Mouse (Mus musculus): ENCODE data around the gene Entpd8. TPM values are rescaled to one million over a fixed set of nuclear protein-coding genes. Genes with fewer than 3 reads are reported as not detected.

The Entpd8 gene
- polyA plus RNA-seq, 1 experiment from 2014 or later = not detected

GRCm38 (mm10) chr2:25055409-25056155 lies 24.5 kb upstream of the Entpd8 start:
- 90% methylated on average over 21 of the region's 21 CpGs for WGBS
- Histone ChIP-seq H3K4me3 (ENCODE audit: low read depth, low read length) (peak overlapping the region; percentile 79; the same call in 1 of the 2 replicates), H3K4me2 (ENCODE audit: low read depth, low read length, severe bottlenecking) (peak overlapping the region; percentile 85), H3K27me3 (ENCODE audit: control insufficient read depth, insufficient read depth, low read length) (no peaks in the 10 kb centered on the region), H3K36me3 (ENCODE audit: control insufficient read depth, insufficient read depth, low read length) (no peaks in the 10 kb centered on the region), H3K9ac (ENCODE audit: low read length) (peak overlapping the region; percentile 80), H3K27ac (ENCODE audit: low read depth, low read length) (no peak overlapping the region), H3K4me1 (replicated peaks; ENCODE audit: control insufficient read depth, insufficient read depth, low read length) (peaks cover 7% of the 10 kb centered on the region), H3K9me3 (ENCODE audit: control insufficient read depth, low read length) (no peaks in the 10 kb centered on the region)
- no peak for DNase-seq (ENCODE audit: low spot score)
- no peak for ATAC-seq (replicated peaks; ENCODE audit: low FRiP score)

- H3K27me3 ChIP-seq (ENCODE audit: control insufficient read depth, insufficient read depth, low read length) = no peaks in the 10 kb centered on the region
- 94% methylated on average over 7 of the region's 7 CpGs for WGBS
- H3K27ac ChIP-seq (ENCODE audit: low read depth, low read length) = no peak overlapping the region
- DNase-seq (ENCODE audit: low spot score) (no peak), ATAC-seq (replicated peaks; ENCODE audit: low FRiP score) (no peak)
- H3K4me2 ChIP-seq (ENCODE audit: low read depth, low read length, severe bottlenecking) = no peak overlapping the region
- H3K9ac ChIP-seq (ENCODE audit: low read length) = no peak overlapping the region
- peaks cover 7% of the 10 kb centered on the region for H3K4me1 ChIP-seq (replicated peaks; ENCODE audit: control insufficient read depth, insufficient read depth, low read length)
- no peaks in the 10 kb centered on the region for H3K9me3 ChIP-seq (ENCODE audit: control insufficient read depth, low read length)
- no peaks in the 10 kb centered on the region for H3K36me3 ChIP-seq (ENCODE audit: control insufficient read depth, insufficient read depth, low read length)
- H3K4me3 ChIP-seq (ENCODE audit: low read depth, low read length) = no peak overlapping the region
These were observed 21.2 kb upstream of the Entpd8 start for GRCm38 (mm10) chr2:25058926-25059325.

- H3K27ac ChIP-seq (ENCODE audit: low read depth, low read length) = no peak overlapping the region
- no peaks in the 10 kb centered on the region for H3K36me3 ChIP-seq (ENCODE audit: control insufficient read depth, insufficient read depth, low read length)
- no peaks in the 10 kb centered on the region for H3K4me1 ChIP-seq (replicated peaks; ENCODE audit: control insufficient read depth, insufficient read depth, low read length)
- H3K4me2 ChIP-seq (ENCODE audit: low read depth, low read length, severe bottlenecking) = no peak overlapping the region
- H3K27me3 ChIP-seq (ENCODE audit: control insufficient read depth, insufficient read depth, low read length) = no peaks in the 10 kb centered on the region
- H3K9me3 ChIP-seq (ENCODE audit: control insufficient read depth, low read length) = no peaks in the 10 kb centered on the region
- no peak overlapping the region for H3K4me3 ChIP-seq (ENCODE audit: low read depth, low read length)
- WGBS = 95% methylated on average over 5 of the region's 5 CpGs
- no peak overlapping the region for H3K9ac ChIP-seq (ENCODE audit: low read length)
- ATAC-seq (replicated peaks; ENCODE audit: low FRiP score) = no peak
- no peak for DNase-seq (ENCODE audit: low spot score)
These were observed 16.6 kb upstream of the Entpd8 start for GRCm38 (mm10) chr2:25063523-25063922.

- Histone ChIP-seq H3K9ac (ENCODE audit: low read length) (no peak overlapping the region), H3K27ac (ENCODE audit: low read depth, low read length) (no peak overlapping the region), H3K36me3 (ENCODE audit: control insufficient read depth, insufficient read depth, low read length) (no peaks in the 10 kb centered on the region), H3K4me1 (replicated peaks; ENCODE audit: control insufficient read depth, insufficient read depth, low read length) (no peaks in the 10 kb centered on the region), H3K4me3 (ENCODE audit: low read depth, low read length) (no peak overlapping the region), H3K9me3 (ENCODE audit: control insufficient read depth, low read length) (no peaks in the 10 kb centered on the region), H3K4me2 (ENCODE audit: low read depth, low read length, severe bottlenecking) (no peak overlapping the region), H3K27me3 (ENCODE audit: control insufficient read depth, insufficient read depth, low read length) (no peaks in the 10 kb centered on the region)
- WGBS = 89% methylated on average over 1 of the region's 1 CpGs
- DNase-seq (ENCODE audit: low spot score) = no peak
- ATAC-seq (replicated peaks; ENCODE audit: low FRiP score) = no peak
These were observed 15.8 kb upstream of the Entpd8 start for GRCm38 (mm10) chr2:25064285-25064684.

GRCm38 (mm10) chr2:25065537-25065936 lies 14.6 kb upstream of the Entpd8 start:
- Histone ChIP-seq H3K4me1 (replicated peaks; ENCODE audit: control insufficient read depth, insufficient read depth, low read length) (no peaks in the 10 kb centered on the region), H3K27me3 (ENCODE audit: control insufficient read depth, insufficient read depth, low read length) (no peaks in the 10 kb centered on the region), H3K9ac (ENCODE audit: low read length) (no peak overlapping the region), H3K36me3 (ENCODE audit: control insufficient read depth, insufficient read depth, low read length) (no peaks in the 10 kb centered on the region), H3K9me3 (ENCODE audit: control insufficient read depth, low read length) (no peaks in the 10 kb centered on the region), H3K4me2 (ENCODE audit: low read depth, low read length, severe bottlenecking) (no peak overlapping the region), H3K27ac (ENCODE audit: low read depth, low read length) (no peak overlapping the region), H3K4me3 (ENCODE audit: low read depth, low read length) (no peak overlapping the region)
- ATAC-seq (replicated peaks; ENCODE audit: low FRiP score) = no peak
- no peak for DNase-seq (ENCODE audit: low spot score)

- H3K27me3 ChIP-seq (ENCODE audit: control insufficient read depth, insufficient read depth, low read length) = no peaks in the 10 kb centered on the region
- WGBS = 83% methylated on average over 4 of the region's 4 CpGs
- no peak for DNase-seq (ENCODE audit: low spot score)
- H3K36me3 ChIP-seq (ENCODE audit: control insufficient read depth, insufficient read depth, low read length) = no peaks in the 10 kb centered on the region
- no peak overlapping the region for H3K4me3 ChIP-seq (ENCODE audit: low read depth, low read length)
- no peak overlapping the region for H3K4me2 ChIP-seq (ENCODE audit: low read depth, low read length, severe bottlenecking)
- no peak overlapping the region for H3K9ac ChIP-seq (ENCODE audit: low read length)
- no peaks in the 10 kb centered on the region for H3K4me1 ChIP-seq (replicated peaks; ENCODE audit: control insufficient read depth, insufficient read depth, low read length)
- no peak for ATAC-seq (replicated peaks; ENCODE audit: low FRiP score)
- no peaks in the 10 kb centered on the region for H3K9me3 ChIP-seq (ENCODE audit: control insufficient read depth, low read length)
- no peak overlapping the region for H3K27ac ChIP-seq (ENCODE audit: low read depth, low read length)
These were observed 13.6 kb upstream of the Entpd8 start for GRCm38 (mm10) chr2:25066552-25066951.

- Histone ChIP-seq H3K27me3 (ENCODE audit: control insufficient read depth, insufficient read depth, low read length) (no peaks in the 10 kb centered on the region), H3K27ac (ENCODE audit: low read depth, low read length) (no peak overlapping the region), H3K9me3 (ENCODE audit: control insufficient read depth, low read length) (no peaks in the 10 kb centered on the region), H3K36me3 (ENCODE audit: control insufficient read depth, insufficient read depth, low read length) (no peaks in the 10 kb centered on the region), H3K4me2 (ENCODE audit: low read depth, low read length, severe bottlenecking) (no peak overlapping the region), H3K4me1 (replicated peaks; ENCODE audit: control insufficient read depth, insufficient read depth, low read length) (no peaks in the 10 kb centered on the region), H3K9ac (ENCODE audit: low read length) (no peak overlapping the region), H3K4me3 (ENCODE audit: low read depth, low read length) (no peak overlapping the region)
- ATAC-seq (replicated peaks; ENCODE audit: low FRiP score) (no peak), DNase-seq (ENCODE audit: low spot score) (no peak)
- WGBS = 74% methylated on average over 4 of the region's 4 CpGs
These were observed 10.6 kb upstream of the Entpd8 start for GRCm38 (mm10) chr2:25069537-25069936.

- 90% methylated on average over 4 of the region's 4 CpGs for WGBS
- no peak overlapping the region for H3K9ac ChIP-seq (ENCODE audit: low read length)
- H3K36me3 ChIP-seq (ENCODE audit: control insufficient read depth, insufficient read depth, low read length) = no peaks in the 10 kb centered on the region
These were observed 7.7 kb upstream of the Entpd8 start for GRCm38 (mm10) chr2:25072398-25072797.

GRCm38 (mm10) chr2:25075506-25075905 lies 4.6 kb upstream of the Entpd8 start:
- DNase-seq (ENCODE audit: low spot score) (no peak), ATAC-seq (replicated peaks; ENCODE audit: low FRiP score) (no peak)
- Histone ChIP-seq H3K4me2 (ENCODE audit: low read depth, low read length, severe bottlenecking) (no peak overlapping the region), H3K9me3 (ENCODE audit: control insufficient read depth, low read length) (no peaks in the 10 kb centered on the region), H3K4me1 (replicated peaks; ENCODE audit: control insufficient read depth, insufficient read depth, low read length) (no peaks in the 10 kb centered on the region), H3K27me3 (ENCODE audit: control insufficient read depth, insufficient read depth, low read length) (no peaks in the 10 kb centered on the region), H3K36me3 (ENCODE audit: control insufficient read depth, insufficient read depth, low read length) (no peaks in the 10 kb centered on the region), H3K27ac (ENCODE audit: low read depth, low read length) (no peak overlapping the region), H3K4me3 (ENCODE audit: low read depth, low read length) (no peak overlapping the region), H3K9ac (ENCODE audit: low read length) (no peak overlapping the region)
- WGBS = 79% methylated on average over 4 of the region's 4 CpGs

More at GRCm38 (mm10) chr2:25072398-25072797, 7.7 kb upstream of the Entpd8 start:
- ATAC-seq (replicated peaks; ENCODE audit: low FRiP score) (no peak), DNase-seq (ENCODE audit: low spot score) (no peak)
- H3K9me3 ChIP-seq (ENCODE audit: control insufficient read depth, low read length) = no peaks in the 10 kb centered on the region
- no peaks in the 10 kb centered on the region for H3K4me1 ChIP-seq (replicated peaks; ENCODE audit: control insufficient read depth, insufficient read depth, low read length)
- H3K4me2 ChIP-seq (ENCODE audit: low read depth, low read length, severe bottlenecking) = no peak overlapping the region
- no peak overlapping the region for H3K4me3 ChIP-seq (ENCODE audit: low read depth, low read length)
- no peaks in the 10 kb centered on the region for H3K27me3 ChIP-seq (ENCODE audit: control insufficient read depth, insufficient read depth, low read length)
- H3K27ac ChIP-seq (ENCODE audit: low read depth, low read length) = no peak overlapping the region

All from forebrain, embryonic 11.5 days (tissue).